Mouse (Mus musculus) CH12.LX (cell line): Measurements from ENCODE around the gene Slc2a8. TPM values are rescaled to one million over a fixed set of nuclear protein-coding genes. Genes with fewer than 3 reads are reported as not detected.
A peak's percentile ranks its signal among the peaks of the same experiment; 100 is the strongest.

Source experiments
- DNase-seq: peaks from one replicate; pipeline ENCODE4 v3.0.0-alpha.2; 2013; ENCODE audit errors: extremely low read depth
- H3K27ac ChIP-seq: 2 replicates; pipeline ENCODE4 v1.5.1; 2012; ENCODE audit warnings: low read depth, mild to moderate bottlenecking, control low read depth, moderate library complexity; ENCODE audit not compliant: insufficient read depth
- H3K27me3 ChIP-seq: replicated peaks from 2 replicates; pipeline ENCODE3; 2012; ENCODE audit warnings: inconsistent platforms
- H3K36me3 ChIP-seq, 2 experiments: replicated peaks in 1 of 2; 2 replicates each; pipeline versions ENCODE3 to v1.6.1; 2012; ENCODE audit warnings: inconsistent platforms in 1 of 2, low read length in 1 of 2, mild to moderate bottlenecking in 1 of 2, mixed read lengths in 1 of 2, moderate library complexity in 1 of 2; ENCODE audit not compliant: control insufficient read depth in 1 of 2, insufficient read depth in 1 of 2
- H3K4me1 ChIP-seq, 2 experiments: 2 replicates each; pipeline ENCODE4 v1.6.1; 2012; ENCODE audit warnings: inconsistent platforms in 1 of 2, moderate library complexity in 1 of 2; ENCODE audit not compliant: insufficient read depth in 2 of 2, control insufficient read depth in 1 of 2
- H3K4me2 ChIP-seq: 2 replicates; pipeline ENCODE4 v1.6.1; 2012; ENCODE audit warnings: low read depth, mild to moderate bottlenecking, control low read depth; ENCODE audit not compliant: poor library complexity, insufficient read depth, severe bottlenecking
- H3K4me3 ChIP-seq, 3 experiments: fragments of 150-350 bp in 1 of 3; sonication (generic) in 1 of 3; replicated peaks in 1 of 3; 2 replicates each; pipeline versions ENCODE3 to v1.5.1; 2011 to 2012; ENCODE audit warnings: low read depth in 2 of 3, low read length in 2 of 3, mild to moderate bottlenecking in 2 of 3, moderate library complexity in 2 of 3, control low read depth in 1 of 3, improper control_type of control experiment in 1 of 3, inconsistent platforms in 1 of 3, mixed read lengths in 1 of 3; ENCODE audit not compliant: poor library complexity in 1 of 3
- H3K79me2 ChIP-seq: replicated peaks from 2 replicates; pipeline ENCODE4 v1.6.1; 2012; ENCODE audit warnings: mild to moderate bottlenecking, moderate library complexity; ENCODE audit not compliant: control insufficient read depth, poor library complexity, insufficient read depth, severe bottlenecking; ENCODE audit errors: extremely low read depth
- H3K9ac ChIP-seq: 2 replicates; pipeline ENCODE4 v1.6.1; 2012; ENCODE audit warnings: low read depth, mild to moderate bottlenecking, control low read depth, moderate library complexity; ENCODE audit not compliant: insufficient read depth
- H3K9me3 ChIP-seq: replicated peaks from 2 replicates; pipeline ENCODE3; 2012; ENCODE audit warnings: low read length, inconsistent platforms, mixed read lengths
- BHLHE40 ChIP-seq: IDR thresholded peaks from 2 replicates; pipeline ENCODE4 v1.6.1; 2011; ENCODE audit warnings: mild to moderate bottlenecking, low read depth, low read length, improper control_type of control experiment
- CHD1 ChIP-seq: IDR thresholded peaks from 2 replicates; pipeline ENCODE4 v1.6.1; 2012; ENCODE audit warnings: low read depth, low read length, improper control_type of control experiment, inconsistent platforms
- CTCF ChIP-seq, 2 experiments: IDR thresholded peaks in 1 of 2; conservative IDR thresholded peaks in 1 of 2; 2 replicates each; pipeline ENCODE4 v1.5.1; 2011 to 2012; ENCODE audit warnings: low read depth in 2 of 2, low read length in 2 of 2, improper control_type of control experiment in 1 of 2, inconsistent platforms in 1 of 2, mild to moderate bottlenecking in 1 of 2, moderate library complexity in 1 of 2
- ELF1 ChIP-seq: IDR thresholded peaks from 2 replicates; pipeline ENCODE4 v1.6.1; 2014; ENCODE audit warnings: low read depth, mild to moderate bottlenecking, inconsistent platforms, low read length, improper control_type of control experiment
- ETS1 ChIP-seq: conservative IDR thresholded peaks from 2 replicates; pipeline ENCODE4 v1.6.1; 2012; ENCODE audit warnings: low read depth, mild to moderate bottlenecking, inconsistent platforms, low read length, improper control_type of control experiment, moderate library complexity
- HCFC1 ChIP-seq: IDR thresholded peaks from 2 replicates; pipeline ENCODE4 v1.6.1; 2012; ENCODE audit warnings: low read depth, mild to moderate bottlenecking, inconsistent platforms, low read length, improper control_type of control experiment
- IRF4 ChIP-seq: IDR thresholded peaks from 2 replicates; pipeline ENCODE4 v1.6.1; 2014; ENCODE audit warnings: low read depth, mild to moderate bottlenecking, inconsistent platforms, low read length, improper control_type of control experiment
- JUN ChIP-seq: IDR thresholded peaks from 2 replicates; pipeline ENCODE4 v1.6.1; 2011; ENCODE audit warnings: low read depth, mild to moderate bottlenecking, low read length, improper control_type of control experiment, moderate library complexity; ENCODE audit not compliant: insufficient read depth
- JUND ChIP-seq: conservative IDR thresholded peaks from 2 replicates; pipeline ENCODE4 v1.6.1; 2011; ENCODE audit warnings: low read depth, low read length, improper control_type of control experiment
- MAFK ChIP-seq: IDR thresholded peaks from 2 replicates; pipeline ENCODE4 v1.6.1; 2011; ENCODE audit warnings: low read length, improper control_type of control experiment; ENCODE audit not compliant: insufficient replicate concordance
- MAX ChIP-seq: IDR thresholded peaks from 2 replicates; pipeline ENCODE4 v1.6.1; 2011; ENCODE audit warnings: low read length, improper control_type of control experiment
- MYC ChIP-seq: IDR thresholded peaks from 2 replicates; pipeline ENCODE4 v1.6.1; 2011; ENCODE audit warnings: low read depth, mild to moderate bottlenecking, improper control_type of control experiment, low read length
- NELFE ChIP-seq: IDR thresholded peaks from 2 replicates; pipeline ENCODE4 v1.6.1; 2011; ENCODE audit warnings: low read depth, low read length, improper control_type of control experiment
- POLR2A ChIP-seq: IDR thresholded peaks from 2 replicates; pipeline ENCODE4 v1.6.1; 2011; ENCODE audit warnings: low read depth, mild to moderate bottlenecking, improper control_type of control experiment, low read length
- RAD21 ChIP-seq: IDR thresholded peaks from 2 replicates; pipeline ENCODE4 v1.6.1; 2011; ENCODE audit warnings: low read depth, mild to moderate bottlenecking, low read length, improper control_type of control experiment, moderate library complexity
- SIN3A ChIP-seq: IDR thresholded peaks from 2 replicates; pipeline ENCODE4 v1.6.1; 2012; ENCODE audit warnings: low read length, improper control_type of control experiment, inconsistent platforms
- SMC3 ChIP-seq: IDR thresholded peaks from 2 replicates; pipeline ENCODE4 v1.6.1; 2011; ENCODE audit warnings: low read depth, low read length, improper control_type of control experiment
- TBP ChIP-seq: conservative IDR thresholded peaks from 2 replicates; pipeline ENCODE4 v1.6.1; 2011; ENCODE audit warnings: low read depth, low read length, improper control_type of control experiment
- USF2 ChIP-seq: conservative IDR thresholded peaks from 2 replicates; pipeline ENCODE4 v1.6.1; 2011; ENCODE audit warnings: low read depth, low read length, improper control_type of control experiment
- ZC3H11A ChIP-seq: IDR thresholded peaks from 2 replicates; pipeline ENCODE4 v1.6.1; 2012; ENCODE audit warnings: low read depth, mild to moderate bottlenecking, inconsistent platforms, low read length, improper control_type of control experiment
- ZMIZ1 ChIP-seq: IDR thresholded peaks from 2 replicates; pipeline ENCODE4 v1.6.1; 2012; ENCODE audit warnings: low read depth, mild to moderate bottlenecking, inconsistent platforms, low read length, improper control_type of control experiment
- ZNF384 ChIP-seq: IDR thresholded peaks from 2 replicates; pipeline ENCODE4 v1.6.1; 2012; ENCODE audit warnings: low read depth, low read length, improper control_type of control experiment, inconsistent platforms
- dilution Hi-C: fragments of 300-500 bp; cut with MboI; formaldehyde crosslinking; loops from 2 replicates; pipeline ENCODE4 v1.14.3; 2020; ENCODE audit warnings: low sequenced_read_pairs; ENCODE audit not compliant: extremely low pct_unique_long_range_greater_than_20kb, extremely low pct_ligation_motif_present
- in situ Hi-C: fragments of 300-500 bp; cut with MboI; formaldehyde crosslinking; loops from 3 replicates; pipeline ENCODE4 v1.14.3; 2019; ENCODE audit warnings: low sequenced_read_pairs, low pct_ligation_motif_present, low pct_unique_long_range_greater_than_20kb, mixed read lengths
- polyA plus RNA-seq: library from polyadenylated mRNA; unstranded; fragments of >175 nt; gene quantifications from 2 replicates; pipeline ENCODE4 v1.2.1, GENCODE M21; 2012; ENCODE audit warnings: low read depth; ENCODE audit not compliant: insufficient read length
- total RNA-seq, 2 experiments: library from RNA; depleted of rRNA; stranded (reverse); fragments of 300-350 nt in 1 of 2; fragments of >200 nt in 1 of 2; gene quantifications; 2 replicates each; pipeline ENCODE4 v1.2.3; 2012 to 2014

Gene Slc2a8
- total and polyA plus RNA-seq, 3 experiments, result 1.1 to 5.6 (median 1.3) TPM

DNA sequence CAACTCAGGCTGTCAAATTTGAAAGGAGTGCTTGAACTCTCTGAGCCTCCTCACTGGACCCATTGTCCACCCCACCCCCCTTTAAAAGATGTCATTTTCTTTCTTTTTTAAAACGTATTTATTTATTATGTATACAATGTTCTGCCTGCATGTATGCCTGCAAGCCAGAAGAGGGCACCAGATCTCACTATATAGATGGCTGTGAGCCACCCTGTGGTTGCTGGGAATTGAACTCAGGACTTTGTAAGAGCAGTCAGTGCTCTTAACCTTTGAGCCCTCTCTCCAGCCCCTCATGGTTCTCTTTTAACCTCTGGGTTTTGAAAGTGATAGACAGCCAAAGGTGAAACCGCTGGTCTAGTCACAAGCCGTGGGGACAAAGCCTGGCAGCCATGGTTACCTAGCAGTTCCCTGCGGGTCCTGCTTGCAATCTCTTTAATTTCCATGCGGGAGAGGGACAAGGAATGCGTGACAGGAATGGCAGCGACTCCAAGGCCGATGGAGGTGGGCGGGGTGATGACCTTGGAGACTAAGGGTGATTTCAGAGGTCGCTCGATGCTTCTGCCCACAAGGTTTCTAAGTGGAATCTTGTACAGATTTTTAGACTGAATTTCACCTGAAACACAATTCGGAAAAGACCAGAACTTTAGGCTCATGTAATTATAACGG lies 8.4 kb upstream of the Slc2a8 start (continued):
- TF ChIP-seq BHLHE40 (no peak), SMC3 (peak; percentile 47), CTCF (conservative IDR thresholded peaks at IDR 0.05 in 1 of 2, IDR thresholded peaks at IDR 0.05 in 1 of 2; ENCODE audit: low read depth in 2 of 2, low read length in 2 of 2) (peak; percentile 29 to 74; a peak in 3 of 4 replicates), MAX (no peak), NELFE (no peak)

DNA sequence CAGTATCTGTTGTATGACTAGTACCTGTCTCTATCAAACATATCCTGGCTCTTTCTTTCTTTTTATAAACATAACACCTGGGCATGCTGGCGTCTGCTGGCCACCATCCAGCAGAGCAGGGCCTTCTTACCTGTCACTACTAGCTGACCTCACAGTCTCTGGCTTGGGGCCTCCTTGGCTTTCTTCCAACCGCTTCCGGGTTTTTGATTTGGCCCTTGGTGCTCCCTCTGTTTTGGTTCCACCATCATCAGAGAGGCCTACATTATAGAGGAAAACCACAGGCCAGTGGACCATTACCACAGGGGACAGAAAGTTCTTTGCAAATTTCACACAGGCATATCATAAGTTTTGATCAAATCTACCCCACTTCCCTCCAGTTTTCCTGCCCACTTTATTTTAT lies 7.5 kb upstream of the Slc2a8 start:
- Histone ChIP-seq H3K4me3 (no peak overlapping the region), H3K4me2 (no peak overlapping the region), H3K9me3 (no peaks in the 10 kb centered on the region), H3K79me2 (no peaks in the 10 kb centered on the region), H3K27me3 (peaks cover 66% of the 10 kb centered on the region), H3K27ac (no peak overlapping the region), H3K36me3 (no peaks in the 10 kb centered on the region), H3K9ac (no peak overlapping the region), H3K4me1 (peaks cover 0 to 4% of the 10 kb centered on the region in 2 experiments; a peak in 2 of 4 replicates)
- in situ Hi-C loops, result loop anchor here (25.0 kb wide), 1 partner anchor 373 kb away; the partner anchor contains the start of gene Ralgps1
- dilution Hi-C loops, result no loop called here
- DNase-seq, result no peak
- TF ChIP-seq JUND (no peak), TBP (no peak), CTCF (conservative IDR thresholded peaks at IDR 0.05 in 1 of 2, IDR thresholded peaks at IDR 0.05 in 1 of 2; ENCODE audit: low read depth in 2 of 2, low read length in 2 of 2) (no peak), MAX (no peak), IRF4 (no peak), SIN3A (no peak)

DNA sequence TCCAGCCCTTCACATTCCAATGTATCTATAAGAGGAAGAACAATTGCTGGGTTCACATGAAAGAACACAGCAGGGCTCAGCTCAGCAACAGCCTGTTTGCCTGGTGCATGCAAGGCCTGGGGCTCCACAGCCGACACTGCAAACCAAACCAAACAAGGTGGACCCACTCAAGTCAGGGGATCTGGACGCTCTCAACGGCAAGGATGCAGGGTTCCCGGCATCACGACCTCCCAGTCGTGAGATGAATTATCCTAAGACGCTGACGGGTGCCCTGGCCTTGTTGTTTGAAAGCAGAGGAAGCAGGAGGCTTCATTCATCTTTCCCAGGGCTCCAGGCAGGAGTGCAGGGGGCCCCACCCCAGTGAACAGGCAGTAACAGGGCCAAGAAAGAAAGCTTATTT lies 4.0 kb upstream of the Slc2a8 start:
- Histone ChIP-seq H3K9ac (no peak overlapping the region), H3K36me3 (no peaks in the 10 kb centered on the region), H3K4me1 (peaks cover 9 to 13% of the 10 kb centered on the region in 2 experiments), H3K4me3 (no peak overlapping the region), H3K79me2 (no peaks in the 10 kb centered on the region), H3K9me3 (no peaks in the 10 kb centered on the region), H3K27ac (no peak overlapping the region), H3K27me3 (peaks cover 71% of the 10 kb centered on the region), H3K4me2 (no peak overlapping the region)
- TF ChIP-seq SMC3 (no peak), POLR2A (no peak), JUN (no peak), ZC3H11A (no peak), MYC (no peak), JUND (no peak), ZNF384 (no peak), SIN3A (no peak), CTCF (conservative IDR thresholded peaks at IDR 0.05 in 1 of 2, IDR thresholded peaks at IDR 0.05 in 1 of 2; ENCODE audit: low read depth in 2 of 2, low read length in 2 of 2) (no peak), NELFE (no peak), RAD21 (no peak), USF2 (no peak), ETS1 (no peak), HCFC1 (no peak), CHD1 (no peak), MAX (no peak), ZMIZ1 (no peak), MAFK (no peak), ELF1 (no peak)
- in situ Hi-C loops (loop anchor here (25.0 kb wide), 1 partner anchor 376 kb away; the partner anchor contains the start of gene Ralgps1), dilution Hi-C loops (no loop called here)
- no peak for DNase-seq
